Mouse (Mus musculus) testis, postnatal 10 days (tissue): Measurements from ENCODE around the gene Lce1l.
"Not testable (repeated sequence)": the region's sequence is repeated elsewhere in the genome, so short reads cannot be mapped to it uniquely, and the experiment has no call there.

Source experiments
- DNase-seq: peaks from one replicate; pipeline ENCODE4 v3.0.0; 2021; ENCODE audit warnings: low spot score

The Lce1l gene

GRCm38 (mm10) chr3:92851186-92851585, at the start of gene Lce1l:
Gene Lce1l, minus strand, starts transcription at chr3:92851286.
- no peak for DNase-seq

- DNase-seq: no peak
Measured at GRCm38 (mm10) chr3:92894489-92894888, 43.4 kb upstream of the Lce1l start.

GRCm38 (mm10) chr3:92894063-92894462, 43.0 kb upstream of the Lce1l start:
- no peak for DNase-seq

- DNase-seq: no peak
Measured at GRCm38 (mm10) chr3:92874180-92874579, 23.1 kb upstream of the Lce1l start.

GRCm38 (mm10) chr3:92870116-92870515, 19.0 kb upstream of the Lce1l start, which contains the start of gene 2310050C09Rik:
Gene 2310050C09Rik, minus strand, starts transcription at chr3:92870216.
- no peak for DNase-seq

GRCm38 (mm10) chr3:92827108-92827507, 24.0 kb downstream of the Lce1l start, which contains the start of gene Kprp:
Gene Kprp, minus strand, starts transcription at chr3:92827247.
- no peak for DNase-seq

GRCm38 (mm10) chr3:92825808-92826207, 25.3 kb downstream of the Lce1l start:
- no peak for DNase-seq

GRCm38 (mm10) chr3:92816036-92816435, 35.0 kb downstream of the Lce1l start:
- not testable (repeated sequence) for DNase-seq

GRCm38 (mm10) chr3:92815581-92815980, 35.5 kb downstream of the Lce1l start:
- DNase-seq: no peak

GRCm38 (mm10) chr3:92807791-92808190, 43.3 kb downstream of the Lce1l start, which contains the start of gene Lce1k:
Gene Lce1k, minus strand, starts transcription at chr3:92807891.
- no peak for DNase-seq
